Mouse (Mus musculus) heart, postnatal 4 days (tissue): ENCODE results near the gene Usp50. TPM values are rescaled to one million over a fixed set of nuclear protein-coding genes. Genes with fewer than 3 reads are reported as not detected.

Experiments used
- DNase-seq: peaks from one replicate; pipeline ENCODE4 v3.0.0; 2021
- total RNA-seq, 2 experiments: library from RNA; stranded (reverse); gene quantifications; 2 replicates each; pipeline ENCODE4 v1.2.3; 2021

Usp50 gene
- total RNA-seq, 2 experiments from 2014 or later, result not detected

GRCm38 (mm10) chr2:126740314-126740713 is 43.0 kb downstream of the Usp50 start:
- no peak for DNase-seq

- DNase-seq, result no peak
Observed at GRCm38 (mm10) chr2:126735339-126736073, 47.8 kb downstream of the Usp50 start.

GRCm38 (mm10) chr2:126730502-126730901 is 52.8 kb downstream of the Usp50 start:
- no peak for DNase-seq

GRCm38 (mm10) chr2:126729207-126729606 is 54.1 kb downstream of the Usp50 start:
- DNase-seq, result no peak

GRCm38 (mm10) chr2:126712950-126713349 is 70.3 kb downstream of the Usp50 start:
- no peak for DNase-seq

- no peak for DNase-seq
Observed at GRCm38 (mm10) chr2:126712526-126712925, 70.7 kb downstream of the Usp50 start.

GRCm38 (mm10) chr2:126708361-126708760 is 74.9 kb downstream of the Usp50 start:
- no peak for DNase-seq

- DNase-seq, result no peak
Observed at GRCm38 (mm10) chr2:126707438-126707779, 75.9 kb downstream of the Usp50 start.

- DNase-seq, result peak; percentile 98
Observed at GRCm38 (mm10) chr2:126706759-126707437, 76.4 kb downstream of the Usp50 start, which contains the start of gene Usp8. Gene Usp8 (plus strand): TSS chr2:126707328.

GRCm38 (mm10) chr2:126695285-126695684 is 88.0 kb downstream of the Usp50 start:
- no peak for DNase-seq

GRCm38 (mm10) chr2:126691290-126691689 is 92.0 kb downstream of the Usp50 start:
- DNase-seq, result no peak

GRCm38 (mm10) chr2:126682937-126683336 is 100.3 kb downstream of the Usp50 start:
- DNase-seq, result no peak

- DNase-seq, result no peak
Observed at GRCm38 (mm10) chr2:126682333-126682732, 100.9 kb downstream of the Usp50 start.

GRCm38 (mm10) chr2:126677366-126677765 is 105.9 kb downstream of the Usp50 start:
- DNase-seq, result no peak

GRCm38 (mm10) chr2:126676122-126676515 is 107.2 kb downstream of the Usp50 start, which contains the start of gene Gabpb1:
Gene Gabpb1 (minus strand): TSS chr2:126676337.
- peak; percentile 13 for DNase-seq

GRCm38 (mm10) chr2:126675169-126676121 is 107.8 kb downstream of the Usp50 start:
- peak; percentile 88 for DNase-seq

- DNase-seq, result peak; percentile 64
Observed at GRCm38 (mm10) chr2:126674441-126675168, 108.7 kb downstream of the Usp50 start.

GRCm38 (mm10) chr2:126673317-126674242 is 109.7 kb downstream of the Usp50 start:
- no peak for DNase-seq

- DNase-seq, result no peak
Observed at GRCm38 (mm10) chr2:126668621-126669252, 114.5 kb downstream of the Usp50 start.

- DNase-seq, result no peak
Observed at GRCm38 (mm10) chr2:126665984-126666383, 117.3 kb downstream of the Usp50 start.
